Mouse (Mus musculus): ENCODE data around the gene Pik3ap1. TPM values are rescaled to one million over a fixed set of nuclear protein-coding genes. Genes with fewer than 3 reads are reported as not detected.

Pik3ap1 gene
- polyA plus RNA-seq, 1 experiment from 2014 or later, result 1.6 TPM

DNA sequence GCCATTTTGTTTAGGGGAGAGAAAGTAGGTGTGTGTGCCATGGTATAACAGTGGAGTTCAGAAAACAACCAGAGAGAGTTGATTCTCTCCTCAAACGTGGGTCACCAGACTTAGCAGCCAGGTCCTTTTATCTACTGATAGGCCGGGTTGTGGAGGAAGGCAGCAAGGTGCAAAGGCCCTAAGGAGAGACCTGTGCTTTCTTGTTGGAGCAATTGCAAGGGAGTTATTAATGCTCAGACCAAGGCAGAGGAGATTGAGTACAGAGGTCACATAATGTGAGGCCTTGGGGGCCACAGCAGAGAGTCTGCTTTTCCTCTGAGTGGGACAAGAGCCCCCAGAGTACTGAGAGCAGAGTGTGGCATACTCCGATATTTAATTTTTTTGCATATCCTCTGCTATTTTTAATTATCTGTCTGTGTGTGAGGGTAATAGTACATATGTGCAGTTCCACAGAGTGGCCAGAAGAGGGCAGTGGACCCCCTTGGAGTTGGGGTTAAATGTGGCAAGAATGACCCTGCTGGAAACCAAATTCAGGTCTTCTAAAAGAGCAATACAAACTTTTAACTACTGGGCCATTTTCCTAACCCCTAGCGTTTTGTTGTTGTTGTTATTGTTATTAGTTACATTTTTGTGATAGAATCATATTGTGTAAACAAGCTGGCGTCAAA lies 93.8 kb downstream of the Pik3ap1 start:
- Histone ChIP-seq H3K27ac (replicated peaks) (no peak overlapping the region), H3K27me3 (replicated peaks) (no peaks in the 10 kb centered on the region), H3K4me1 (no peaks in the 10 kb centered on the region), H3K9me3 (replicated peaks) (no peaks in the 10 kb centered on the region), H3K4me3 (replicated peaks) (no peak overlapping the region), H3K4me2 (no peak overlapping the region), H3K9ac (replicated peaks) (no peak overlapping the region), H3K36me3 (no peaks in the 10 kb centered on the region)
- 62% methylated on average over 5 of the region's 5 CpGs for WGBS
- no peak for ATAC-seq (ENCODE audit: low FRiP score)

DNA sequence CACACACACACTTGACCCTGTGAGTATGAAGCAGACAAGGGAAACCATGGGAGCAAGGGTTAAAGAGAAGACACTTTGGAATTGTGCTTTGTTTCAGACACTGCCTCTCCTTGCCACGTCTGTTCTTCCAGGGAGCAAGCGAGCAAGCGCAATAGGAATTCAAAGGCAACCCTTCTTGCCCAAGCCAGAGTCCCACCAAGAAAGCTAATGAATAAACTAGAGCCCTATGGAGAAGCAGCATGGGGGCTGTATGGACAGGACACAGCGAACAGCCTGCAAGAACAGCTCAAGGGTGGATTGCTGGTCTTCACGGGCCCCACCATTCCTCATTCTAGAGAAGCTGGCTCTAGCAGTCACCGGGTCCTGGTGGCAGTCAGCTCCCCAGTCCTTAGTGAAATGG lies 96.3 kb downstream of the Pik3ap1 start:
- 75% methylated on average over 6 of the region's 6 CpGs for WGBS
- H3K9me3 ChIP-seq (replicated peaks), result no peaks in the 10 kb centered on the region
- H3K4me3 ChIP-seq (replicated peaks), result no peak overlapping the region
- H3K36me3 ChIP-seq, result no peaks in the 10 kb centered on the region
- H3K4me2 ChIP-seq, result no peak overlapping the region
- H3K27ac ChIP-seq (replicated peaks), result no peak overlapping the region
- H3K27me3 ChIP-seq (replicated peaks), result no peaks in the 10 kb centered on the region
- ATAC-seq (ENCODE audit: low FRiP score), result no peak
- peaks cover 8% of the 10 kb centered on the region; the same call in 1 of the 2 replicates for H3K4me1 ChIP-seq
- no peak overlapping the region for H3K9ac ChIP-seq (replicated peaks)

GRCm38 (mm10) chr19:41287224-41287623 lies 97.7 kb downstream of the Pik3ap1 start:
- Histone ChIP-seq H3K9me3 (replicated peaks) (no peaks in the 10 kb centered on the region), H3K9ac (replicated peaks) (no peak overlapping the region), H3K27me3 (replicated peaks) (no peaks in the 10 kb centered on the region), H3K4me1 (peaks cover 8% of the 10 kb centered on the region; the same call in 1 of the 2 replicates), H3K36me3 (no peaks in the 10 kb centered on the region), H3K4me2 (no peak overlapping the region), H3K4me3 (replicated peaks) (no peak overlapping the region), H3K27ac (replicated peaks) (no peak overlapping the region)
- 87% methylated on average over 7 of the region's 7 CpGs for WGBS
- ATAC-seq (ENCODE audit: low FRiP score), result no peak

DNA sequence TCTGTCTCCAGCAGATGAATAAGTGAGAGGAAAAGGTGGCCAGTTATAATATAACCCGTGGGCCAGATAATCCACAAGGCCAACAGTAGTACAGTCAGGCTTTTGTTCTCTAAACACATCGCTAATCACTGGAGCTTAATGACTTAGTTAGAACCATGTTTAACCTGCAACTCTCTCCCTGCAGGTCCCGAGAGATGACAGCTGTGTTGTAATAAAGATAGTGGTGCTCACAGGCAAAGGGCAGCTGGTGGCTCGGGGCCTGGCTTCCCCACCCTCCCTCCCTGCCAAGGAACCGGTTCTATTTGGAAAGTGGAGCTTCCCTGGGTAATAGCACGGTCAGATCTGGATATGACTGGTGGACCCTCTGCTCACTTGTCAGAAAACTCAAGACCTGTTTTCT lies 100.4 kb downstream of the Pik3ap1 start:
- Histone ChIP-seq H3K27me3 (replicated peaks) (no peaks in the 10 kb centered on the region), H3K9me3 (replicated peaks) (no peaks in the 10 kb centered on the region), H3K27ac (replicated peaks) (no peak overlapping the region), H3K4me3 (replicated peaks) (no peak overlapping the region), H3K4me1 (peaks cover 8% of the 10 kb centered on the region; the same call in 1 of the 2 replicates), H3K9ac (replicated peaks) (no peak overlapping the region), H3K36me3 (no peaks in the 10 kb centered on the region), H3K4me2 (no peak overlapping the region)
- 29% methylated on average over 6 of the region's 6 CpGs for WGBS
- ATAC-seq (ENCODE audit: low FRiP score), result no peak

- WGBS, result 83% methylated on average over 5 of the region's 5 CpGs
- Histone ChIP-seq H3K9ac (replicated peaks) (no peak overlapping the region), H3K36me3 (no peaks in the 10 kb centered on the region), H3K9me3 (replicated peaks) (no peaks in the 10 kb centered on the region), H3K4me3 (replicated peaks) (no peak overlapping the region), H3K27me3 (replicated peaks) (no peaks in the 10 kb centered on the region), H3K4me1 (peaks cover 8% of the 10 kb centered on the region; the same call in 1 of the 2 replicates), H3K4me2 (no peak overlapping the region), H3K27ac (replicated peaks) (no peak overlapping the region)
- ATAC-seq (ENCODE audit: low FRiP score), result no peak
Observed at GRCm38 (mm10) chr19:41282718-41283117, 102.2 kb downstream of the Pik3ap1 start.

- no peak for ATAC-seq (ENCODE audit: low FRiP score)
- no peaks in the 10 kb centered on the region for H3K27me3 ChIP-seq (replicated peaks)
- H3K4me1 ChIP-seq, result peaks cover 8% of the 10 kb centered on the region; the same call in 1 of the 2 replicates
- H3K9me3 ChIP-seq (replicated peaks), result no peaks in the 10 kb centered on the region
- H3K4me2 ChIP-seq, result no peak overlapping the region
- H3K4me3 ChIP-seq (replicated peaks), result no peak overlapping the region
- H3K9ac ChIP-seq (replicated peaks), result no peak overlapping the region
- no peaks in the 10 kb centered on the region for H3K36me3 ChIP-seq
- WGBS, result 92% methylated on average over 4 of the region's 4 CpGs
- no peak overlapping the region for H3K27ac ChIP-seq (replicated peaks)
Observed at GRCm38 (mm10) chr19:41282216-41282615, 102.7 kb downstream of the Pik3ap1 start.

GRCm38 (mm10) chr19:41279724-41280244 lies 105.1 kb downstream of the Pik3ap1 start:
- no peak overlapping the region for H3K27ac ChIP-seq (replicated peaks)
- H3K4me2 ChIP-seq, result no peak overlapping the region
- no peak for ATAC-seq (ENCODE audit: low FRiP score)
- no peak overlapping the region for H3K9ac ChIP-seq (replicated peaks)
- WGBS, result 60% methylated on average over 8 of the region's 8 CpGs
- no peaks in the 10 kb centered on the region for H3K9me3 ChIP-seq (replicated peaks)
- no peaks in the 10 kb centered on the region for H3K27me3 ChIP-seq (replicated peaks)
- no peaks in the 10 kb centered on the region for H3K36me3 ChIP-seq
- no peak overlapping the region for H3K4me3 ChIP-seq (replicated peaks)
- H3K4me1 ChIP-seq, result peaks cover 8% of the 10 kb centered on the region; the same call in 1 of the 2 replicates

GRCm38 (mm10) chr19:41278606-41279005 lies 106.3 kb downstream of the Pik3ap1 start:
- Histone ChIP-seq H3K9me3 (replicated peaks) (no peaks in the 10 kb centered on the region), H3K27ac (replicated peaks) (no peak overlapping the region), H3K27me3 (replicated peaks) (no peaks in the 10 kb centered on the region), H3K4me2 (no peak overlapping the region), H3K4me3 (replicated peaks) (no peak overlapping the region), H3K9ac (replicated peaks) (no peak overlapping the region), H3K36me3 (no peaks in the 10 kb centered on the region), H3K4me1 (no peaks in the 10 kb centered on the region)
- ATAC-seq (ENCODE audit: low FRiP score), result no peak
- 87% methylated on average over 7 of the region's 7 CpGs for WGBS

DNA sequence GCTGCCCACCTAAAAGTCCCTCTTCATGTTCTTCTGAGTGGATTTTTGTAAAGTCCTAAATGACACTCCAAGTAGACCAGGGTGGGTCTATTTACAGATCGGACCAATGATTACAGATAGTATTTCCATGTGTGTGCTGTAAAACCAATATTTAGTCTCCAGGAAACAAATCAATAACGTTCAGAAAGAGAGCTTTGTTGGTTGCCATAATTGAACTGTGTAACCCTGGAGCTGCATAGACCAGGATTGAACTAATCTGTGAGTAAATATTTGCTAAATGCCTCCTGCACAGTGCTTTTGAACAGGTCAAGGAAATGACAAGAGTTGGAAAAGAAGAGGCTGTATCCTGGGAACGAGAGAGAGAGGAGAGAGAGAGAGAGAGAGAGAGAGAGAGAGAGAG lies 109.3 kb downstream of the Pik3ap1 start:
- 59% methylated on average over 3 of the region's 3 CpGs for WGBS
- no peak for ATAC-seq (ENCODE audit: low FRiP score)

GRCm38 (mm10) chr19:41270906-41271305 lies 114.0 kb downstream of the Pik3ap1 start:
- no peaks in the 10 kb centered on the region for H3K9me3 ChIP-seq (replicated peaks)
- no peak overlapping the region for H3K4me2 ChIP-seq
- no peak overlapping the region for H3K9ac ChIP-seq (replicated peaks)
- no peaks in the 10 kb centered on the region for H3K4me1 ChIP-seq
- ATAC-seq (ENCODE audit: low FRiP score), result no peak
- no peaks in the 10 kb centered on the region for H3K36me3 ChIP-seq
- no peak overlapping the region for H3K4me3 ChIP-seq (replicated peaks)
- no peak overlapping the region for H3K27ac ChIP-seq (replicated peaks)
- H3K27me3 ChIP-seq (replicated peaks), result no peaks in the 10 kb centered on the region
- WGBS, result 63% methylated on average over 7 of the region's 7 CpGs

More for the DNA sequence above, 109.3 kb downstream of the Pik3ap1 start:
- Histone ChIP-seq H3K9ac (replicated peaks) (no peak overlapping the region), H3K4me2 (no peak overlapping the region), H3K4me1 (no peaks in the 10 kb centered on the region), H3K9me3 (replicated peaks) (no peaks in the 10 kb centered on the region), H3K4me3 (replicated peaks) (no peak overlapping the region), H3K27me3 (replicated peaks) (no peaks in the 10 kb centered on the region), H3K36me3 (no peaks in the 10 kb centered on the region), H3K27ac (replicated peaks) (no peak overlapping the region)

DNA sequence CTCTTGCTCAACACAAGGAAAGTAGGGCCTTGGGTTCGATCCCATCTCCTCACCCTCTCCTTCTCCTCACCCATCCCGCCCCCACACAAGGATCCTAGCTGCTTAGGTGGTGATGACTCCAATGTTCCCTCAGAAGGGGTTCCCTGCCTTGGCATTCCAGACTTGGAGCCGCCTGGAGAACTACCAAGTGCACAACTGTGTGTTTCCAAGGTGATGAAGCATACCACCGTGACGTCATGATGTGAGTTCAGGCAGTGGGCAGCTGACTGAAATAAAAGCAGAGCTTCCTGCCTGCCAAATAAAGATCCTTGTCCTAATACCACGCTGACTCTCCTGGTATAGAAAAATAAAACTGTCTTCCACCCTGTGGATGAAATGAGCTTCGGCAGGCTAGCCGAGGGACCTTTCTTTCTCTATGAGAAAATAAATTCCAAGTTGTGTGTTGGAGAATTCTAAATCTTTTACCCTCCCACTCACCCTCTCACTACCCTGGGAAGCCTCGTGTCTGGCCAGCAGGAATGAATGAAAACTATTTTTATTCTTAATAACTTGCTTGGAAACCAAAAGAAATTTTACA lies 114.7 kb downstream of the Pik3ap1 start:
- Histone ChIP-seq H3K4me3 (replicated peaks) (no peak overlapping the region), H3K9me3 (replicated peaks) (no peaks in the 10 kb centered on the region), H3K4me1 (no peaks in the 10 kb centered on the region), H3K36me3 (no peaks in the 10 kb centered on the region), H3K9ac (replicated peaks) (no peak overlapping the region), H3K27ac (replicated peaks) (no peak overlapping the region), H3K27me3 (replicated peaks) (no peaks in the 10 kb centered on the region), H3K4me2 (no peak overlapping the region)
- ATAC-seq (ENCODE audit: low FRiP score), result no peak
- WGBS, result 55% methylated on average over 9 of the region's 9 CpGs

DNA sequence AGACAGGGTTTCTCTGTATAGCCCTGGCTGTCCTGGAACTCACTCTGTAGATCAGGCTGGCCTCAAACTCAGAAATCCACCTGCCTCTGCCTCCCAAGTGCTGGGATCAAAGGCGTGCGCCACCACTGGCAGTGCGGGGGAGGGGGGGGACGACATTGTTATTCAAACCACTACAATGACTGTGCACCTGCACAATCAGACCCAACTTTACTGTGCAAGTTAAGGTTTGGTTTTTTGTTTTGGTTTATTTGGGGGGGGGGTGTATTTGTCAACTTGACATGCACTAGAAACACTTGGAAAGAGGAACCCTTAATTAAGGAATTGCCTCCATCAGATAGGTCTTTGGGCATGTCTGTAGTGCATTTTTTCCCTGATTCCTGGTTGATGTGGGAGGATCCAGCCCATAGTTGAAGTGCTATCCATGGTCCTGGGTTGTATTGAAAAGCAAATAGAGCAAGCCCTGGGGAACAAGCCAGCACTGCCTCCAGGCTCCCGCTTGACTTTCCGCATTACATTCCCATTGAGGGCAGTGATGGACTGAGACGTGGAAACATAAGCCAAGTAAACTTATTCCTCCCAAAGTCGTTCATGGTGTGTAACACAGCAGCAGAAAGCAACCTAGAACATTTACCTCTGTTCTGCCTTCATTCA lies 118.5 kb downstream of the Pik3ap1 start:
- Histone ChIP-seq H3K27me3 (replicated peaks) (no peaks in the 10 kb centered on the region), H3K9ac (replicated peaks) (no peak overlapping the region), H3K4me1 (peaks cover 20% of the 10 kb centered on the region), H3K36me3 (no peaks in the 10 kb centered on the region), H3K27ac (replicated peaks) (no peak overlapping the region), H3K4me2 (no peak overlapping the region), H3K4me3 (replicated peaks) (no peak overlapping the region), H3K9me3 (replicated peaks) (no peaks in the 10 kb centered on the region)
- ATAC-seq (ENCODE audit: low FRiP score), result no peak
- WGBS, result 59% methylated on average over 8 of the region's 8 CpGs

Data from neural tube, embryonic 15.5 days (tissue).